Mouse (Mus musculus) thymus, adult 18-20 months (tissue): ENCODE measurements around the gene Cts7.

Source experiments
- DNase-seq, 2 experiments: peaks; one replicate each; pipeline ENCODE4 v3.0.0; 2022; ENCODE audit warnings: mixed read lengths in 2 of 2

Gene Cts7

DNA sequence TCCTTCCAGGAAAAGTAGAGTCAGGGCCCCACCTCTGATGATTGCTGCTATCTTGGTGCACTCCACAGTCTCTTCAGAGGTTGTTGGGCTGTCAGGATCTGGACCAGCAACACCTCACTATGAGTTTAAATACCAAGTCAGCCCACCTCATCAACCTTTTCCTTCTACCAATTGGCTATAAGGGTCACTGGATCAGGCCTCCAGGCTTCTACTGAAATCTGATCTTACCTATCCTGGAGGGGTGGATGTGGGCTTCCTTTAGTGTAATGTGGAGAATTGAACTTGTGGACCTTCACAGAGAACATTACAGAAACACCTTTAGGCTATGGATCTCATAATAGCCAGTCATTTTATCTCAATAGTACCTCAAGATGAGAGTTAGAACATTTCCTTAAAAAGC, at the start of gene Cts7:
TSS of gene Cts7 (minus strand) at position 101 of the 400 bp plus-strand sequence.
- no peak for DNase-seq
